Mouse (Mus musculus) CH12.LX (cell line): ENCODE data around the gene Hist1h2ap.
"Not testable (repeated sequence)": the region's sequence is repeated elsewhere in the genome, so short reads cannot be mapped to it uniquely, and the experiment has no call there.

Experiments
- CTCF ChIP-seq, 2 experiments: IDR thresholded peaks in 1 of 2; conservative IDR thresholded peaks in 1 of 2; 2 replicates each; pipeline ENCODE4 v1.5.1; 2011 to 2012; ENCODE audit warnings: low read depth in 2 of 2, low read length in 2 of 2, improper control_type of control experiment in 1 of 2, inconsistent platforms in 1 of 2, mild to moderate bottlenecking in 1 of 2, moderate library complexity in 1 of 2
- EP300 ChIP-seq: IDR thresholded peaks from 2 replicates; pipeline ENCODE4 v1.6.1; 2011; ENCODE audit warnings: low read length, improper control_type of control experiment
- HCFC1 ChIP-seq: IDR thresholded peaks from 2 replicates; pipeline ENCODE4 v1.6.1; 2012; ENCODE audit warnings: low read depth, mild to moderate bottlenecking, inconsistent platforms, low read length, improper control_type of control experiment
- MXI1 ChIP-seq: IDR thresholded peaks from 2 replicates; pipeline ENCODE4 v1.6.1; 2011; ENCODE audit warnings: mild to moderate bottlenecking, low read depth, low read length, improper control_type of control experiment
- NRF1 ChIP-seq: IDR thresholded peaks from 2 replicates; pipeline ENCODE4 v1.6.1; 2014; ENCODE audit warnings: low read depth, mild to moderate bottlenecking, inconsistent platforms, low read length, improper control_type of control experiment, moderate library complexity
- POLR2A ChIP-seq: IDR thresholded peaks from 2 replicates; pipeline ENCODE4 v1.6.1; 2011; ENCODE audit warnings: low read depth, mild to moderate bottlenecking, improper control_type of control experiment, low read length
- USF2 ChIP-seq: conservative IDR thresholded peaks from 2 replicates; pipeline ENCODE4 v1.6.1; 2011; ENCODE audit warnings: low read depth, low read length, improper control_type of control experiment
- ZC3H11A ChIP-seq: IDR thresholded peaks from 2 replicates; pipeline ENCODE4 v1.6.1; 2012; ENCODE audit warnings: low read depth, mild to moderate bottlenecking, inconsistent platforms, low read length, improper control_type of control experiment

DNA sequence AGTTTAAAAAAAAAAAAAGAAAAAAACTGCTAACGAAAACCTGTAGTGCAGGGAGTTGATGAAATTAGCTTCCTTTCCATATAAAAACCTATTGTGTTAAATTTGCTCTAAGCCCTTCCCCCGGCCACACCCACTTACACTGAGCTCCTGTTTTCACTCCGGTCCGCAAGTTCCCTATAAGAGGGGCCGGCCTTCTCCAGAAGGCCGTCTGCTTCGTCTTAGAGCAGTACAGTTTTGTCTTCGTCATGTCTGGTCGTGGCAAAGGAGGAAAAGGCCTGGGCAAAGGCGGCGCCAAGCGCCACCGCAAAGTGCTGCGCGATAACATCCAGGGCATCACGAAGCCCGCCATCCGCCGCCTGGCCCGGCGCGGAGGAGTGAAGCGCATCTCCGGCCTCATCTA lies 21.8 kb downstream of the Hist1h2ap start, which contains the start of gene Hist1h4m:
- not testable (repeated sequence) for TF ChIP-seq CTCF (conservative IDR thresholded peaks at IDR 0.05 in 1 of 2, IDR thresholded peaks at IDR 0.05 in 1 of 2; ENCODE audit: low read depth in 2 of 2, low read length in 2 of 2); ZC3H11A; POLR2A; USF2; EP300; NRF1; MXI1; HCFC1
